14 mouse cellular contexts compared by ENCODE assay signal in genomic region chr16:34560814-34561213, GRCm38 (mm10). TPM values are rescaled to one million over a fixed set of nuclear protein-coding genes. Genes with fewer than 3 reads are reported as not detected.
DNase-seq lines count a peak whose midpoint lies in the region; TF ChIP-seq lines count a peak whose summit lies in the region.
"Had no signal": no experiment of that assay in that cellular context is flagged by ENCODE, and none has a peak within 500 bp of the region (broad histone marks: within the 10 kb centered on the region; RNA-seq: fewer than 3 reads in every experiment).

No protein-coding gene starts in this region.

- DNase-seq in cerebellum, adult 11-12 months, result peak; percentile 11
- no peak for DNase-seq in cerebellum, postnatal 4 days (ENCODE audit: low spot score in 2 of 2)
- peak in 1 of 2 experiments; percentile 43 for DNase-seq in left cerebral cortex, adult 2 months (ENCODE audit: extremely low spot score in 1 of 2, low spot score in 2 of 2)
- no peak for DNase-seq in left cerebral cortex, adult 11 months (ENCODE audit: low spot score)
- DNase-seq in cerebellum, adult 9-10 months, result peak; percentile 36
- peak; percentile 19 to 66 for DNase-seq in left cerebral cortex, postnatal 36 days (ENCODE audit: low spot score in 2 of 2)
- no peak for DNase-seq in limb, embryonic 10.5 days (ENCODE audit: low spot score)
- no peak for DNase-seq in gastrocnemius, postnatal 10 days
- DNase-seq: heart, adult 18-20 months; heart, postnatal 14 days; liver, embryonic 13.5 days; lung, postnatal 4 days; thymus, postnatal 4 days had no signal

- intact Hi-C loops in left cerebral cortex, adult 2 months (cut with DNase I), result no loop called here
- intact Hi-C loops in left cerebral cortex, postnatal 36 days (cut with DNase I), result no loop called here

- H3K4me3 ChIP-seq in left cerebral cortex, adult 2 months, result no peak overlapping the region
- H3K4me3 ChIP-seq in limb, embryonic 10.5 days, result no peak overlapping the region
- H3K4me3 ChIP-seq: embryonic facial prominence, embryonic 10.5 days; liver, embryonic 13.5 days had no signal

- H3K9me3 ChIP-seq in limb, embryonic 10.5 days (replicated peaks), result no peaks in the 10 kb centered on the region
- H3K9me3 ChIP-seq: embryonic facial prominence, embryonic 10.5 days; liver, embryonic 13.5 days had no signal

- TF ChIP-seq CTCF in left cerebral cortex, adult 2 months (IDR thresholded peaks at IDR 0.05), result no peak

- no peaks in the 10 kb centered on the region for H3K27me3 ChIP-seq in limb, embryonic 10.5 days (ENCODE audit: low read depth, poor library complexity, severe bottlenecking)

- peaks cover 23% of the 10 kb centered on the region for H3K4me1 ChIP-seq in limb, embryonic 10.5 days

- WGBS in limb, embryonic 10.5 days, result 85% methylated on average over 5 of the region's 5 CpGs

- H3K27ac ChIP-seq in left cerebral cortex, adult 2 months, result peak overlapping the region; percentile 61; the same call in 1 of the 2 replicates
- no peak overlapping the region for H3K27ac ChIP-seq in limb, embryonic 10.5 days
- H3K27ac ChIP-seq: liver, embryonic 13.5 days had no signal

- no peaks in the 10 kb centered on the region for H3K36me3 ChIP-seq in limb, embryonic 10.5 days
- H3K36me3 ChIP-seq: embryonic facial prominence, embryonic 10.5 days; liver, embryonic 13.5 days had no signal

RNA-seq across cellular contexts. Expression of gene Kalrn, which starts 12.5 kb away (rescaled TPM):
- total RNA-seq in left cerebral cortex, adult 2 months (2021), result 100 to 1,000 TPM; 539 to 570 TPM
- total RNA-seq in left cerebral cortex, postnatal 36 days (2021), result 100 to 1,000 TPM; 564 to 585 TPM
- polyA plus RNA-seq in limb, embryonic 10.5 days (2016; fragmentation: Nextera tagmentation; extraction: Ambion mirVana), result 8.0 and 8.3 TPM in 2 replicates
- total RNA-seq in gastrocnemius, postnatal 10 days (2021), result 10 to 100 TPM; 17.6 to 20.2 TPM

Comparison
In these comparisons a context has a peak if more than half of its experiments do, and no peak if none do; other contexts are left out.
1. DNase-seq: peak in cerebellum, adult 11-12 months (single experiment), cerebellum, adult 9-10 months (single experiment) and left cerebral cortex, postnatal 36 days (2 of 2); none in cerebellum, postnatal 4 days (0 of 2), left cerebral cortex, adult 11 months (single experiment), limb, embryonic 10.5 days (single experiment) and gastrocnemius, postnatal 10 days (single experiment).
2. RNA of gene Kalrn, which starts 12.5 kb away (total RNA-seq): 564 to 585 TPM in left cerebral cortex, postnatal 36 days and 539 to 570 TPM in left cerebral cortex, adult 2 months; 17.6 to 20.2 TPM in gastrocnemius, postnatal 10 days; every median in the first group is over 10 times any median in the second.